Mouse (Mus musculus): ENCODE data around the gene Lrrtm4. TPM values are rescaled to one million over a fixed set of nuclear protein-coding genes. Genes with fewer than 3 reads are reported as not detected.
A peak's percentile ranks its signal among the peaks of the same experiment; 100 is the strongest.

Gene Lrrtm4
- 0.95 and 1.3 TPM in 2 replicates for polyA plus RNA-seq (2014; fragmentation: Nextera tagmentation; extraction: Ambion mirVana)

GRCm38 (mm10) chr6:80018765-80019164 lies at the start of gene Lrrtm4:
Gene Lrrtm4 (plus strand): TSS chr6:80018877.
- no peak within 1 kb of the TSS for H3K9ac ChIP-seq (ENCODE audit: low read length)
- H3K36me3 ChIP-seq (ENCODE audit: control insufficient read depth, insufficient read depth, low read length), result no peaks in the 10 kb centered on the region
- peak within 1 kb of the TSS; percentile 47 for H3K4me2 ChIP-seq (ENCODE audit: low read depth, severe bottlenecking)
- H3K27ac ChIP-seq (replicated peaks; ENCODE audit: low read depth, low read length), result no peak within 1 kb of the TSS
- no peaks in the 10 kb centered on the region for H3K9me3 ChIP-seq (ENCODE audit: control insufficient read depth, low read length)
- ATAC-seq (ENCODE audit: insufficient number of reproducible peaks, low FRiP score, low TSS enrichment, low read depth) (peak; percentile 86), DNase-seq (ENCODE audit: low spot score) (peak; percentile 50)
- no peaks in the 10 kb centered on the region for H3K27me3 ChIP-seq (ENCODE audit: control insufficient read depth, insufficient read depth, low read length)
- H3K4me1 ChIP-seq (ENCODE audit: control insufficient read depth, insufficient read depth, low read length), result no peaks in the 10 kb centered on the region
- peak within 1 kb of the TSS; percentile 20 for H3K4me3 ChIP-seq (ENCODE audit: low read depth, low read length)
- 2% methylated on average over 6 of the region's 6 CpGs for WGBS

- peak overlapping the region; percentile 47 for H3K4me2 ChIP-seq (ENCODE audit: low read depth, severe bottlenecking)
- no peak overlapping the region for H3K27ac ChIP-seq (replicated peaks; ENCODE audit: low read depth, low read length)
- DNase-seq (ENCODE audit: low spot score), result peak; percentile 32
- H3K36me3 ChIP-seq (ENCODE audit: control insufficient read depth, insufficient read depth, low read length), result no peaks in the 10 kb centered on the region
- H3K27me3 ChIP-seq (ENCODE audit: control insufficient read depth, insufficient read depth, low read length), result no peaks in the 10 kb centered on the region
- H3K9ac ChIP-seq (ENCODE audit: low read length), result no peak overlapping the region
- H3K4me3 ChIP-seq (ENCODE audit: low read depth, low read length), result peak overlapping the region; percentile 20
- no peaks in the 10 kb centered on the region for H3K4me1 ChIP-seq (ENCODE audit: control insufficient read depth, insufficient read depth, low read length)
- WGBS, result 6% methylated on average over 12 of the region's 14 CpGs
- H3K9me3 ChIP-seq (ENCODE audit: control insufficient read depth, low read length), result no peaks in the 10 kb centered on the region
- 0 out of 2 replicates have a peak, but pooled peaks have one; percentile 53 for ATAC-seq (ENCODE audit: insufficient number of reproducible peaks, low FRiP score, low TSS enrichment, low read depth)
Observed at GRCm38 (mm10) chr6:80019189-80019860, 648 bp downstream of the Lrrtm4 start.

- Histone ChIP-seq H3K4me2 (ENCODE audit: low read depth, severe bottlenecking) (peak overlapping the region; percentile 47), H3K4me1 (ENCODE audit: control insufficient read depth, insufficient read depth, low read length) (no peaks in the 10 kb centered on the region), H3K4me3 (ENCODE audit: low read depth, low read length) (peak overlapping the region; percentile 20), H3K36me3 (ENCODE audit: control insufficient read depth, insufficient read depth, low read length) (no peaks in the 10 kb centered on the region), H3K9me3 (ENCODE audit: control insufficient read depth, low read length) (no peaks in the 10 kb centered on the region), H3K27me3 (ENCODE audit: control insufficient read depth, insufficient read depth, low read length) (no peaks in the 10 kb centered on the region), H3K27ac (replicated peaks; ENCODE audit: low read depth, low read length) (no peak overlapping the region), H3K9ac (ENCODE audit: low read length) (no peak overlapping the region)
- 6% methylated on average over 10 of the region's 10 CpGs for WGBS
- ATAC-seq (ENCODE audit: insufficient number of reproducible peaks, low FRiP score, low TSS enrichment, low read depth), result no peak
- no peak for DNase-seq (ENCODE audit: low spot score)
Observed at GRCm38 (mm10) chr6:80019861-80020230, 1.2 kb downstream of the Lrrtm4 start.

- Histone ChIP-seq H3K9ac (ENCODE audit: low read length) (no peak overlapping the region), H3K4me3 (ENCODE audit: low read depth, low read length) (no peak overlapping the region), H3K27me3 (ENCODE audit: control insufficient read depth, insufficient read depth, low read length) (no peaks in the 10 kb centered on the region), H3K4me1 (ENCODE audit: control insufficient read depth, insufficient read depth, low read length) (no peaks in the 10 kb centered on the region), H3K9me3 (ENCODE audit: control insufficient read depth, low read length) (no peaks in the 10 kb centered on the region), H3K36me3 (ENCODE audit: control insufficient read depth, insufficient read depth, low read length) (no peaks in the 10 kb centered on the region), H3K4me2 (ENCODE audit: low read depth, severe bottlenecking) (no peak overlapping the region), H3K27ac (replicated peaks; ENCODE audit: low read depth, low read length) (no peak overlapping the region)
- DNase-seq (ENCODE audit: low spot score) (no peak), ATAC-seq (ENCODE audit: insufficient number of reproducible peaks, low FRiP score, low TSS enrichment, low read depth) (no peak)
Observed at GRCm38 (mm10) chr6:80056849-80057248, 38.2 kb downstream of the Lrrtm4 start.

- Histone ChIP-seq H3K4me3 (ENCODE audit: low read depth, low read length) (no peak overlapping the region), H3K9me3 (ENCODE audit: control insufficient read depth, low read length) (no peaks in the 10 kb centered on the region), H3K36me3 (ENCODE audit: control insufficient read depth, insufficient read depth, low read length) (no peaks in the 10 kb centered on the region), H3K27me3 (ENCODE audit: control insufficient read depth, insufficient read depth, low read length) (no peaks in the 10 kb centered on the region), H3K9ac (ENCODE audit: low read length) (no peak overlapping the region), H3K4me2 (ENCODE audit: low read depth, severe bottlenecking) (no peak overlapping the region), H3K4me1 (ENCODE audit: control insufficient read depth, insufficient read depth, low read length) (no peaks in the 10 kb centered on the region), H3K27ac (replicated peaks; ENCODE audit: low read depth, low read length) (no peak overlapping the region)
- 94% methylated on average over 2 of the region's 2 CpGs for WGBS
- ATAC-seq (ENCODE audit: insufficient number of reproducible peaks, low FRiP score, low TSS enrichment, low read depth) (no peak), DNase-seq (ENCODE audit: low spot score) (no peak)
Observed at GRCm38 (mm10) chr6:80078001-80078400, 59.3 kb downstream of the Lrrtm4 start.

- H3K27ac ChIP-seq (replicated peaks; ENCODE audit: low read depth, low read length), result no peak overlapping the region
Observed at GRCm38 (mm10) chr6:80079290-80079689, 60.6 kb downstream of the Lrrtm4 start.

GRCm38 (mm10) chr6:80094909-80095308 lies 76.2 kb downstream of the Lrrtm4 start:
- H3K27ac ChIP-seq (replicated peaks; ENCODE audit: low read depth, low read length), result no peak overlapping the region
- H3K4me2 ChIP-seq (ENCODE audit: low read depth, severe bottlenecking), result no peak overlapping the region
- H3K27me3 ChIP-seq (ENCODE audit: control insufficient read depth, insufficient read depth, low read length), result no peaks in the 10 kb centered on the region
- no peak overlapping the region for H3K9ac ChIP-seq (ENCODE audit: low read length)
- ATAC-seq (ENCODE audit: insufficient number of reproducible peaks, low FRiP score, low TSS enrichment, low read depth) (no peak), DNase-seq (ENCODE audit: low spot score) (no peak)
- H3K9me3 ChIP-seq (ENCODE audit: control insufficient read depth, low read length), result no peaks in the 10 kb centered on the region
- H3K36me3 ChIP-seq (ENCODE audit: control insufficient read depth, insufficient read depth, low read length), result no peaks in the 10 kb centered on the region
- 84% methylated on average over 4 of the region's 4 CpGs for WGBS
- H3K4me3 ChIP-seq (ENCODE audit: low read depth, low read length), result no peak overlapping the region
- no peaks in the 10 kb centered on the region for H3K4me1 ChIP-seq (ENCODE audit: control insufficient read depth, insufficient read depth, low read length)

More at GRCm38 (mm10) chr6:80079290-80079689, 60.6 kb downstream of the Lrrtm4 start:
- H3K4me2 ChIP-seq (ENCODE audit: low read depth, severe bottlenecking), result no peak overlapping the region
- H3K9ac ChIP-seq (ENCODE audit: low read length), result no peak overlapping the region
- H3K36me3 ChIP-seq (ENCODE audit: control insufficient read depth, insufficient read depth, low read length), result no peaks in the 10 kb centered on the region
- ATAC-seq (ENCODE audit: insufficient number of reproducible peaks, low FRiP score, low TSS enrichment, low read depth), result 0 out of 2 replicates have a peak, but pooled peaks have one; percentile 57
- no peaks in the 10 kb centered on the region for H3K27me3 ChIP-seq (ENCODE audit: control insufficient read depth, insufficient read depth, low read length)
- 83% methylated on average over 6 of the region's 6 CpGs for WGBS
- no peaks in the 10 kb centered on the region for H3K9me3 ChIP-seq (ENCODE audit: control insufficient read depth, low read length)
- no peaks in the 10 kb centered on the region for H3K4me1 ChIP-seq (ENCODE audit: control insufficient read depth, insufficient read depth, low read length)
- no peak for DNase-seq (ENCODE audit: low spot score)
- no peak overlapping the region for H3K4me3 ChIP-seq (ENCODE audit: low read depth, low read length)

GRCm38 (mm10) chr6:80105343-80105742 lies 86.7 kb downstream of the Lrrtm4 start:
- no peak overlapping the region for H3K27ac ChIP-seq (replicated peaks; ENCODE audit: low read depth, low read length)
- ATAC-seq (ENCODE audit: insufficient number of reproducible peaks, low FRiP score, low TSS enrichment, low read depth), result no peak
- 92% methylated on average over 2 of the region's 2 CpGs for WGBS

GRCm38 (mm10) chr6:80105843-80106242 lies 87.2 kb downstream of the Lrrtm4 start:
- Histone ChIP-seq H3K9ac (ENCODE audit: low read length) (no peak overlapping the region), H3K36me3 (ENCODE audit: control insufficient read depth, insufficient read depth, low read length) (no peaks in the 10 kb centered on the region), H3K4me2 (ENCODE audit: low read depth, severe bottlenecking) (no peak overlapping the region), H3K4me3 (ENCODE audit: low read depth, low read length) (no peak overlapping the region), H3K4me1 (ENCODE audit: control insufficient read depth, insufficient read depth, low read length) (no peaks in the 10 kb centered on the region), H3K27ac (replicated peaks; ENCODE audit: low read depth, low read length) (no peak overlapping the region), H3K27me3 (ENCODE audit: control insufficient read depth, insufficient read depth, low read length) (no peaks in the 10 kb centered on the region), H3K9me3 (ENCODE audit: control insufficient read depth, low read length) (no peaks in the 10 kb centered on the region)
- 90% methylated on average over 1 of the region's 1 CpGs for WGBS
- DNase-seq (ENCODE audit: low spot score) (no peak), ATAC-seq (ENCODE audit: insufficient number of reproducible peaks, low FRiP score, low TSS enrichment, low read depth) (no peak)

More at GRCm38 (mm10) chr6:80105343-80105742, 86.7 kb downstream of the Lrrtm4 start:
- no peak for DNase-seq (ENCODE audit: low spot score)
- no peak overlapping the region for H3K9ac ChIP-seq (ENCODE audit: low read length)
- H3K36me3 ChIP-seq (ENCODE audit: control insufficient read depth, insufficient read depth, low read length), result no peaks in the 10 kb centered on the region
- no peaks in the 10 kb centered on the region for H3K4me1 ChIP-seq (ENCODE audit: control insufficient read depth, insufficient read depth, low read length)
- no peaks in the 10 kb centered on the region for H3K27me3 ChIP-seq (ENCODE audit: control insufficient read depth, insufficient read depth, low read length)
- no peaks in the 10 kb centered on the region for H3K9me3 ChIP-seq (ENCODE audit: control insufficient read depth, low read length)
- no peak overlapping the region for H3K4me2 ChIP-seq (ENCODE audit: low read depth, severe bottlenecking)
- no peak overlapping the region for H3K4me3 ChIP-seq (ENCODE audit: low read depth, low read length)
